Mouse (Mus musculus) adrenal gland, postnatal 14 days (tissue): ENCODE measurements at regions not wholly inside any gene's neighbourhood (a gene's known extent, or its start where the extent isn't known, plus 50 kb on each side); places are given as distances from the start of the nearest gene placed in this dataset.
A peak's percentile ranks its signal among the peaks of the same experiment; 100 is the strongest.

Experiments used
- DNase-seq: peaks from one replicate; pipeline ENCODE4 v3.0.0; 2021; ENCODE audit warnings: mixed read lengths

DNA sequence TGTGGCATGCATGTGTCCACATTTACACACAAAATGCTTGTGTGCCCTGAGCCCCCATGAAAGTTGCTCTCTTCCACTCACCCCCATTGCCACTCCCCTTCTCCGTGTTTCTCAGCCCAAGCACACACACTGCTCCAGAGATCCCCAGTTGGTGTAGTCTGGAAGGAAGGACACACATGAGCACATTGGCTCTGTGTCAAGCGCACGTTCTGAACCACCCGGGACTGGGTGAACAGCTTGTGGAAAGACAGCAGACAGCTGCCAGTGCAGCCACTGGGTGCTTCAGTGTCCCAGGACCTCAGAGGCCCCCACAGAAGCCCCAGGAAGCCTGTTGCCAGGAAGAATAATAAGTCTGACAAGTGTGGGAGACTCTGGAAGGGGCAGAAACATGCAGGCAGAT lies 304.2 kb downstream of the Bcor start:
- DNase-seq, result no peak

DNA sequence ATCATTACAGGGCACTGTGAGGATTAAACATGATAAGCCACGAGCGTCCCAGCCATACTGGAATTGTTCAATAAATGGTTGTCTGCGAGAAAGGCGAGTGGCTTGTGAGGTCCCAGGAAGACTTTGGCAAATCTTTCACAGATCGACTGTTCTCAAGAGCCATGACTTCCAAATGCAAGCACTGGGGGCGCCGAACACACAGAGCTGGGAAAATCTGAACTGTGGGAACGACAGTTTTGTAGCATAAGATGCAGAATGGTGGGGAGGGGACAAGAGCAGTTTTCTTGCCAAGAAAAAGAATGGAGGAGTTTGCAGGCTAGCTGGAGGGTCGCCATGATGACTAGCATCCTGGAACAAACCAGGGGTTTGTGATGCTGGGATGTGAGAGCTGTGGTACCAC lies 300.8 kb downstream of the Bcor start:
- DNase-seq, result no peak

DNA sequence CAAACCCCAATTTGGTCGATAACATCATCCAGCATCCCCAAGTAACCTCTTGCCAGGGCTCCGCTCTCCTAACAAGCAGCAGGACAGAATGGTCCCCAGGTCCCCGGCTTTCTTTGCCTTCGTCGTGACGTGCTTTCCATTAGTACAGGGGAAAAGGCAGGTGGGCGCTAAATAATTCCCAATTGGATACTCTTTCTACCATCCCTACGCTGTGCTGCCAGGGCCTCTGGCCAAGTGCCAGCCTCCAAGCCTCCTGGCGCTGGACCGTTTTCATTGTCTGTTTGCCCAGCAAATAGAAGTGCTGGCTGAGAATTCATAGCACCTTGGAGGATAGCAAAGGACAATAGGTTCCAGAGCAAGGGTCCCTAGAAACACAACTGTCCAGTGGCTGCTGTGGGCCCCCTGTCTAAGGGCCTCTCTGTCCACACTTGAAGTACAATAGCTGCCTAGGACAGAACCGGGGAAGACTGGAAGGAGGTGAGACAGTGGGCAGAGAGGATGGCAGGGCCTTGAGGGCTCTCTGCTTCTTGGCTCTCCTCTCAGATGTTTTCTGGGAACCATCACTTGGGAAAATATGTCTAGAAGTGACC lies 298.9 kb downstream of the Bcor start:
- DNase-seq, result no peak

DNA sequence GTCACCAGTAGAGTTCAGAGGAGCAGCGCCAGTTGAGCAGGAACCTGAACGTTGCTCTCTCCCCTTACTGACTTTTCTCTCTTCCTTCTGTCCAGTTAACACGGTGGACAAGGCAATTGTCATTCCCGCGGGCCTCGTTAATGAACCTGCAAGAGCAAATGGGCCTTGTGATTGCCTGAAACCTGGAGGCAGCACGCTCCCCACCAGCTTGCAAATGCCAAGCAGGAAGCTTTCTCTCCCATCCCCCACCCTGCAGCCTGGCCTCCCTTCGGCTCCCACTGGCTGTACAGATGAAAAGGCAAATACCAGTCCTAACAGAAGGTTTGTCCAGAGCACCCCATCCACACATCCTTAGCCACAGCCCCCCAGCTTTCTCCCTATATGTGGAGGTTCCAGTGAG lies 298.3 kb downstream of the Bcor start:
- DNase-seq, result no peak

DNA sequence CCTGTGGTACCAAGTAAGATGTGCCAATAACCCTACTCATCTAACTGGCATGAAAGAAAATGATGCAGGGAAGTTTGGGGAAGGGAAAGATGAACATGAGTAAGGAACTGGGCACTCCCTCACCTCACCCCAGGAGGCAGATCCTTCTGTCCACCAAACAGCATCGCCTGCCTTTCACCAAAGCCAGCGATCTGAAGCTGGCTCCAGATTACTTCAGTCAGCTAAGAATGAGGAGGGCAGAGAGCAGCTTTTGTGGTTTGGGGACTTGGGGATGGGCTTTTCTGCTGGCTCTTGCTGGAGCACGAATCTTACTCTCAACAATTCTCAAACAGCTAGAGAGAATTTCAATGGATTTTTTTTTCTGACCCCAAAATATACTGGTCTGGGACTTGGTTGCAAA lies 297.0 kb downstream of the Bcor start:
- no peak for DNase-seq

DNA sequence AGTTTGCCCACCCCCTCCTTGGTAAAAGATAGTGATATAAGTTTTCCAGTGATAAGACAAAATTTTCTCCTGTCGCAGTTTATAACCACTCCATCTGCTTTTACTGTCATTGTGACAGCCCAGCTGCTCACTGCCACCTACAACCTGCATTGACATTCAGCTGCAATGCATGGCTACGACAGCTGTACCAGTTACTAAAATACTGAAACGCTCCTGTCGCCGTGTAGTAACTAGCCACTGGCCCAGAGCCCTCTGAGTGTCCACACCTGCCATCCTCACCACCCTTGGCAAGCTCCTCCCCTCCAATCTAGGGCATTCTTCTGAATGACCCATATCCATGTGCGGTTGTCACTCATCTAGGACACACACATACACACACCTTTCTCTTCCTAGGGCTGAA lies 286.2 kb downstream of the Bcor start:
- no peak for DNase-seq

DNA sequence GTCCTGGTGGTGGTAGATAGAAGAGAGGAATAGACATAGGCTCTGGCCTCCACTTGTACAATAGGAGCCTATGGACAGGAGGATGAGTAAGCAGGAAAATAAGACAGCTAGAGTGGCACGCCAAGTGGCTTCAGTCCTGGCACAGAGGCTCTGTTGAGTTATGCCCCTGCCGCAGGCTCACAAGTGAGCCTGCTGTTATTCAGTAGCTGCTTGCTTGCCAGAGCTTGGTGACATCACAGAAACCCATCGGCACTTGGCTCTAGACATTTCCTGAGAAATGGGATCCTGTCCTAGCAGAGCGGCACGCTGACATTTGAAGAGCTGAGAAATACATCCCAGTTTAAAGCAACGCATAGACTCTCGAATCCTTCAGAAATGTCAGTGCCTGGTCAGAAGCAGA lies 283.5 kb downstream of the Bcor start:
- no peak for DNase-seq

DNA sequence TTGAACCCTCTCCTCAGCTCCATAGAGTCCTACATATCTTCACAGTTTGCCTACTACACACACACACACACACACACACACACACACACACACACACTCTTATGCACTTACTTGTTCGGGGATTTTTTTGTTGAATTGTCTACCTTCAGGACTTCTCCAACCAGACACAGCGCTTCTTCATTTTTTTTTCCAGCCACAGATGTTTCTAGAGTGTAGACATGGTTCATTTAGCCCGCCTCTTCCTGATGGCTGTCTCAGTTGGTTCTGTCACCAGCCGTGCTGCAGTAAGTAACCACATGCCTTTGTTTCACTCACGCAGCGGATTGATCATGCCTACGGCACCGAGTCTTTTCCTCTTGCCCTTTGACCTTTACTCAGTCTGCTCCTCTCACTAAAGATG lies 282.1 kb downstream of the Bcor start:
- no peak for DNase-seq

DNA sequence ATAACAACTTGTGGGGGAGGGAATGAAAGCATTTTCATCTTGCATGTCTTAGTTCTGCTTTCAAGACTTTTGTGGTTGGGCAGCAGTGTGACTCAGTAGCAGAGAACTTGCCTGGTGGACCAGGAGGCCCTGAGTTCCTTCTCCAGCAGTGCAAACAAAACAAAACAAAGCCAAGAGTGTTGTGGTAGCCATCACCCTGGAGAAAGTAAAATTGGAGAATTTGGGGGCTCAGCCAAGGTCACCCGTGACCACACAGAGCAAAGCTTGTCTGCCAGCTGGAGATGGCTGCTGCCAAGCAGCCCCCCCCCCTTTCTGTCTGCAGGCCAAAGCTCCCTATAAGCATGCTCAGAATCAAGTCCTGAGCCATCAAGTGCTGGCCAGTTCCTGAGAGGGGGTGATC lies 279.2 kb downstream of the Bcor start:
- no peak for DNase-seq

DNA sequence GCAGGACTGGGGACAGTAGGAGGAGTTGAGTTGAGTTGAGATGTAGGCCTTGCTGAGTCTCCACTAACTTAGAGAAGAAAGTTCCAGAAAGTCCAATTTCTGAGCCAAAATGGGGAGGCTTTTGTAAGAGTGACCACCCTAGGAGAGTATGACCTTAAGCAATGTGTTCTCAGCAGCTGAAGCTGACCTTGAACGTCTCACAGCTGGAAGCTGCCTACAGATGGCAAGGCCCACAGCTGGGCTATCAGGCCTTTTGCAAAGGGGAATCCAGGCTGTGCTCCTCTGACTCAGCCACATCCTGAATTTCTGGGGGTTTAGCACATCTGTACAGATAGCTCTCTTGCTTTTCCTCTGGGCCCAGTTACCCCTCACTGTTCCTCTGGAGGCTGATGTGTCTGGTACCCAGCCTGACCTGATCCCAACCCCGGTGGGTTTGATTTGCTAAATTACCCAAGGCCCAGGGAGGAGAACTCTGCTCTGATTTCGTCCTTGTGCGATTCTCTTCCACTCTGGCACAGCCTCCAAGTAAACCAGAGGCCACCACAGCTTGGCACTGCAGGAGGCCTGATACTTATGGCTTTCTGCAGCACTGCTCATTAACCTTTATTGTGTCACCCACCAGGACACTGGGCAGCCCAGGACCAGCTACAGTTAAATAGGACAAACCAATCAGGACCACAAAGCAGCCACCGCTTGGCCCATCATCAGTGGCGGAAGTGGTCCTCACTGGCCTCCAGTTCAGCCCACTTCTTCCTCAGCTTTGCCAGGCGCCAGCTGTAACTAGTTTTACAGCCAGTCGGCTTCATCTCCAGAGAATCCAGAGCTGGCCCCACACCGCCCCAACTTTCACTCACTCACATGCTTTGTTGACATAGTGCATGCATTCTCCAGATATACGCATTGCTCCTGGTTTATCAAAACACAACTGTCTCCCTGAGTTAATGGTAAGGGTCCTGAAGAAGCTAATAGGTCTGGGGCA lies 276.1 kb downstream of the Bcor start:
- no peak for DNase-seq

DNA sequence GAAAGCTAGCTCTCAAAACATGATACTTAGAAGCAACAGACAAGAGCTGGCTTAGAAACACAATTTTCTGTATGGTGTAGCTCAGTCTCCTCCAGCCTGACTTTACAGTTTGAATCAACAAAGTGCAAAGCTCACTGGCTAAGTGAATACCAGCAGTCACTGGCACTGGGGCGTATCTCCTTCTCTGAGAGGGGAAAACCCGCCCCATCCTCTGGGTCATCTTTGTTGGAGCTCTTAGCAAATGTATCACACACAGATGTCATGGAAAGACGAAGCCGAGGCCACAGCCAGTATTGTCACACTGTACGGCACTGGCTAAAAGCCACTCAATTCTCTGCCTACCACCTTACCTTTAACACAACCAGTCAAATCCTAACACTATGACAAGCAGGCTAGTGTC lies 267.8 kb downstream of the Bcor start:
- DNase-seq, result no peak

DNA sequence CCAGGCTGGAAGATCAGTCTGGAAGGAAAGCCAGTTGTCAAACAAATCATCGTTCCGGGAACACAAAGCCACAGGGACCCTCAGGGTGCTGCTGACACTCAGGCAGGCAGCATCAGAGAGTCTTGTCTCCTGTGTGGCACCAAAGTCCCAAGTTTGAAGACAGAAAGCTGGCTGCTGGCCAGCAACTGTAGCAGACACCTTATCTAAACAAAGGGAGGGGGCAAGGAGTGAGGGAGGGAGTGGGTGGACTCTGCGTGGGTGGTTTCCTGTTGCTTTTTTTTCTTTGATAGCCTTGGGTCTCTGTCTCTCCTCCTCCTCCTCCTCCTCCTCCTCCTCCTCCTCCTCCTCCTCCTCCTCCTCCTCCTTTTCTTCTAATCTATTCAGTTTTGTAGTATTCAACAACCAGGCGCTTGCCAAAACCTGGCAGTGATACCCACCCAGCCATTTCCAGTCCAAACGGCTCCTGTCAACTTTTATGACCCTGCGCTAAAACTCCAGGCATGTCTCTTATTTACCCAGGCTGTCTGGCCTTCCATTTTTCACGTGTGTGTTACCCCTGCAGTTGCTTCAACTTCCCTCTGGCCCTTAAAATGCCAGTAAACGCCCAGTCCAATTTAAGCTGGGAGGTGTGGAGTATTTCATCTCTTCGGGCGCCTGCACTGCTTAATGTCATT lies 266.4 kb downstream of the Bcor start:
- DNase-seq, result no peak

DNA sequence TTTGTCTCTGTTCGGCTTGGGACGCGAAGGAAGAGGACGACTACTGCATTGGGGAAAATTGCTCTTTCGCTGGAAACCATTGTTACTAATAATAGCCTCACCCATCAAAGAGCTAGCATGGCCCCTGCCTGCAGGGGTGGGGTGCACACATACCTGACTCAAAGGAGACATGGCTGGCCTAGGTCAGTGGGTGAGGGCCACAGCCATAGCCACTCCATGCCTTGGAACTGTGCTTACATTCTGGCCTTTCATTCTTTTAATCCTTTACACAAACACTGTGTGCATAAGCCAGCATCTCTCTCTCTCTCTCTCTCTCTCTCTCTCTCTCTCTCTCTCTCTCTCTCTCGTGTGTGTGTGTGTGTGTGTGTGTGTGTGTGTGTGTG lies 265.9 kb downstream of the Bcor start:
- DNase-seq, result no peak

DNA sequence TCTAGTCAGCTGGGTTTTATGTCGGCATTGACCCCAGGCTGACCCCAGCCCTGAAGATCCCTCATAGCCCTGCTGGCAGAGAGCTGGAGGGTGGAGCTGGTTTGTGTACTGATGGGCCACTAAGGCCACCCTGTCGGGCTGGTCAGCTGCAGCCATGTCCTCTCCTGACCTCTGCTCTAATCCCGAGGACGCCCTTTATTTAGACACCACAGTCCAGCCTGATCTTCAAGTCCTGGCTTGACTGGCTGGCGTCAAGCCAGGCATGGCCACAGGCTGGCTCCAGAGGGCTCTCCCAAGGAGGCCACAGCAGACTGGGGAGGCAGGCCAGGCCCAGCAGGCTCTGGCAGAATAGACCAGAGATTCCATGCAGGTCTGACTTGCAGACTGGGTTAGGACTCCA lies 264.8 kb downstream of the Bcor start:
- DNase-seq, result peak; percentile 32

DNA sequence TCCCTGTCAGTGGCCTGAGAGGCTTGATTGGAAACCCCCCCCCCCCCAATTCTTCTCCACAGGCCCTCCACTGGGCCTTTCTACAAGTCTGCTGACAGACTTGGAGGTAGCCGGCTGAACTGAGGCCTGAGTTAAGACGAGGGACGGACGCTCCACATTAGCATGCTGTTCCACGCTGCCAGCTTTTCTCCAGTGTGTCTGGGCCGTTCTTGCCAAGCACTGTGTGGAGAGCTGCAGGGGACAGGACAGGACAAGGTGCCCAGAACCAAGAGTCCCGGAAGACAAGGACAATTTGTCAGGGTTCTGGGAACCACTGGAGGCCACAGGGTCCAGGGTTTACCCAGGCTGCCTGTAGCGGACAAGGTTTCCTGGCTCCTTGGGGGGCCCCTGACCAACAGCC lies 261.9 kb downstream of the Bcor start:
- DNase-seq, result no peak

DNA sequence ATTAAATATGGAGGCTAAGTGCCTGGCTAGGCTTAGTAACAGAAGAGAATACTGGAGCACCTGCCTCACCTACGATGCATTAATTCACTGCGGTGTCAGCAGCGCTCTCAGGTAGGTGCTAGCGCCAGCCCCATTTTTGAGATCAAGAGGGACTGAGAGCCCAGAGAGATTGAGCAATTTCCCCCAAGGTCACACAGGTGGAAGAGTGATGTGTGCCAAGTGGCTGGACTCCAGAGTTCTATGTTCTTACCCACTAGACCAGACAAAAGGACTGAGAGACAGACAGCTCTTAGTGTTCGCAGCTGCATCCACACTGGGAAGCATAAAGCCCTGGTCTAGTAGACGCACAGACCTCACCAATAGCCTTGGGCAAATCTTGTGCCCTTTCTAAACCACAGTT lies 261.1 kb downstream of the Bcor start:
- DNase-seq, result no peak

DNA sequence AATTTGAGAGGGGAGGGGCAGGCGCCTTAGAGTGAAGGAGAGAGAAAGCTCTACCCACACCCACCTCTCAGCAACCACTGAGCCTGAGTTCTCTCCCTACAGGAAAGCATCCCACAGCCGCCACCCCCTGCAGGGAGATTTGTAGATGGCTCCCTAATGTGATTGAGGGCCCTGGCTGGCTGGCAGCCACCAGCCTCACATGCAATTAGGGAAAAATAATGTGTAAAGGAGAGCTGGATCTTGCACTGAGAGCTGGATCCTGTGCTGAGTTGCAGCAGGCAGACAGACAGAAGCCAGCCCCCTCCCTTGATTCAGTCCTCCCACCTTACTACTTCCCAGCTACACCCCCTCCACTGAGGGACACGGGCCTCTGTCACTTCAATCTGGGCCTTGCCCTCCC lies 260.2 kb downstream of the Bcor start:
- no peak for DNase-seq

DNA sequence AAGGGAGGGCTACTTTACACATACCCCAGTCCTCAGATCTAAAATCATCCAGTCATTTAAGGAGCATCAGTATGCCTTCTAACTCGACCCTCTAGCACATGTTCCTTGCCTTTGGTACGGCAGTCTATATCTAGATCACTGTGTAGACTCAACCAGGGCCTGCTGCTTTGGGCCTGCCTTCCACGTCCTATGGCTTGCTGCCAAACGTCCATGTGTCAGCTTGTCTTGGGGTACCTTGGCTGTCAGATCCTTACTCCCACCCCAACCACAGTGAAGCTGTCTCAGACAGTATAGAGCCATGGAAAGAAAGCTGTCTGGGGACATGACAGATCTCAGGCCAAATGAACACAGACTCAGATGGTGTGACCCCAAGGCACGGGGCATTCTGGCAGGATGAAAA lies 258.4 kb downstream of the Bcor start:
- DNase-seq, result no peak

DNA sequence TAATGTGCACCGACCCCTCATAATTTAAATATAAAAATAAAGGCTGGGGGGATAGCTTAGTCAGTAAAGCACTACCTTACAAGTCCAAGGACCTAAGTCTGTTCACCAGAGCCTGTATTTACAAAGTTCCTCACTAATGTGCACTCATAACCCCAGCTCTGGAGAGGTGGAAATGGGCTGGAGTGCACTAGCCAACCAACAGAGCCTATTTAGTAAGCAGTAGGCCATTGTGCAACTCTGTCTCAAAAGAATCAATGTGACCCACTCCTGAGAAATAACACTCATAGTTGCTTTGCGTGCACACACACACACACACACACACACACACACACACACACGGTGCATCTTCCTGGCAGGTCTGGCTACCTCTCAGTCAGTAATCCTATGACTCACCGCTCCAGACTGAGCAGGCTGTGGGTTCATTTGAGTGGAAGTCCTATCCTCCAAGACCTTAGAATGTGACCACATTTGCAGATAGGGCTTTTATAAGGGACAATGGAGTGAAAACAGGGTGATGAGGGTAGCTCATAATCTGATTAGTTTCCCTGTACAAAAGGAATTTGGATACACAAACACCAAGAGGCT lies 256.9 kb downstream of the Bcor start:
- no peak for DNase-seq

DNA sequence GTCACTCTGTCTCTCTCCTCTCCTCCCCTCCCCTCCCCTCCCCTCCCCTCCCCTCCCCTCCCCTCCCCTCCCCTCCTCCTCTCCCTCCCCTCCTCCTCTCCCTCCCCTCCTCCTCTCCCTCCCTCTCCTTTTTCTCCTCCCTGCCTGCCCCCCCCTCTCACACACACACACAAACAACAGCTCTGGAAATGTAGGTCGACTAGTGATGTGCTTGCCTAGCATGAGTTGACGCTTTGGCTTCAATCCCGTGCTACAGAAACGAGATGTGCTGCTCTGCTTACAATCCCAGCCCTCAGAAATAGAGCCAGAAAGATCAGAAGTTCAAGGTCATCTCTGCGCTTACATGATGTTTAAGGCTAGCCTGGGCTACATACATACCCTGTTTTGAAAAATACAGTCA lies 254.9 kb downstream of the Bcor start:
- no peak for DNase-seq

DNA sequence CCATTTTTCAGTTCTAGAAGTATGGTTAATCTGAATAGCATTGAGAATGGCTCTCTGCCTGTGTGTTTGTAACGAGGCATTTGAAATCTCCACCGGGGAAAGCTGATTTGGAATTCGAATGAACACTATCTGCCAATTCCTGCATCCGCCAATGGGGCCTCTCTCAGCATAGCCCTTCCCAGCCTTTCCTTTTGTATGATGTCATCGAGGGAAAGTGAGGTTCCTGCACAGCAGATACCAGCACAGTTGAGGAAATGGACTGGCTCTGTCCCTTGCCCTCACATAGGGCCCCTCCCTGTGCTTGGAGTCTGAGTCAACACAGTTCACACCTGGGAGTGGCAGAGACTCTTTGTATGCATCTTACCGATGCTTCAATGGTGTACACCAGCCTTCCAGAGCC lies 253.0 kb downstream of the Bcor start:
- no peak for DNase-seq

DNA sequence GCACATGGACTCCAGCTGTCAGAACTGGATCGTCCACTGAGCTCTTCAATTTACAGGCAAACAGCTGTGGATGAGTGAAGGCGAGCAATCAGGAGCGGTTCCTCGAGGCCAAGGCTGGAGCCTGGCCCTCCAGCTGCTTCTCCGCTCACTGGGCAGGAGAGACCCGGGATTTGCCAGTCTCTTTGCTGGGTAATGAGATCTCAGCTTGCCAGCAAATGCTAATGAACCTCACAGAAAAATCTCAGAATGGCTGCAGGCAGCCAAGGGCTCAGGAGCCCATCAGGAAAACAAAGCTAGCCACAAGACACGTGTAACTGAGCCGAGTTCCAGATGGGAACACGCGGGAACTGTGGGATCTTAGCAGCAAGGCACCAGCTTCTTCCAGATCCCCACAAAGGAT lies 244.2 kb downstream of the Bcor start:
- DNase-seq, result no peak

DNA sequence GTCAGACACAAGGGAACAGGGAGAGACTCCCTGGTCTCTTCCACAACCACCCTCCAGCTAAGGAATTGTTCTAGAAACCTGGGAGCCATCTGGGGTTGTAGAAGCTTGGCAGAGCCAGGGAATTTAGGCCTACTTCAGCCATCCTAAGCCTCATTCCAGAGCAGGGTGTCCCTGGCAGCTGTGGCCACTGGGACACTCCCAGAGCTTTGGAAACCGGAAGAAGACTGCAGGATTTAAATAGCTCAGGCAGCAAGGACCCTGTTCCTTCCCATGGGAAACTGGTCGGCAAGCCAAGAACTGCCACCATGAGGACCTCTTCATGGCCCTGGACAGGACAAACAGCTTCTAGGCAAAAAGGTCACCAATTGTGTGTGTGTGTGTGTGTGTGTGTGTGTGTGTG lies 239.9 kb downstream of the Bcor start:
- peak; percentile 41 for DNase-seq
